Mouse (Mus musculus) layer of hippocampus, postnatal 25 days (tissue): Measurements from ENCODE around the gene Scarb1. TPM values are rescaled to one million over a fixed set of nuclear protein-coding genes. Genes with fewer than 3 reads are reported as not detected.

Experiments
- DNase-seq, 2 experiments: peaks; one replicate each; pipeline ENCODE4 v3.0.0; 2022; ENCODE audit warnings: mixed read lengths in 2 of 2, low spot score in 1 of 2; ENCODE audit errors: extremely low spot score in 1 of 2
- total RNA-seq, 2 experiments: library from RNA; stranded (reverse); gene quantifications; 2 replicates each; pipeline ENCODE4 v1.2.3; 2021

The Scarb1 gene
- total RNA-seq, 2 experiments from 2014 or later: 34.5 to 41.6 TPM

GRCm38 (mm10) chr5:125337012-125337411, 3.9 kb downstream of the Scarb1 start:
- no peak for DNase-seq

- no peak for DNase-seq
These were observed 7.9 kb downstream of the Scarb1 start for GRCm38 (mm10) chr5:125333009-125333408.

GRCm38 (mm10) chr5:125332333-125332732, 8.6 kb downstream of the Scarb1 start:
- no peak for DNase-seq

- DNase-seq: no peak
These were observed 9.1 kb downstream of the Scarb1 start for GRCm38 (mm10) chr5:125331811-125332210.

- no peak for DNase-seq
These were observed 9.8 kb downstream of the Scarb1 start for GRCm38 (mm10) chr5:125331094-125331493.

GRCm38 (mm10) chr5:125330656-125331055, 10.2 kb downstream of the Scarb1 start:
- DNase-seq: no peak

- no peak for DNase-seq
These were observed 10.7 kb downstream of the Scarb1 start for GRCm38 (mm10) chr5:125330191-125330590.

GRCm38 (mm10) chr5:125327596-125328385, 13.1 kb downstream of the Scarb1 start:
- no peak for DNase-seq

- DNase-seq: no peak
These were observed 14.5 kb downstream of the Scarb1 start for GRCm38 (mm10) chr5:125326351-125326750.

- DNase-seq: no peak
These were observed 15.0 kb downstream of the Scarb1 start for GRCm38 (mm10) chr5:125325931-125326330.

- no peak for DNase-seq
These were observed 15.6 kb downstream of the Scarb1 start for GRCm38 (mm10) chr5:125325285-125325684.

GRCm38 (mm10) chr5:125323939-125324480, 16.9 kb downstream of the Scarb1 start:
- DNase-seq: no peak

- DNase-seq: no peak
These were observed 17.8 kb downstream of the Scarb1 start for GRCm38 (mm10) chr5:125323128-125323527.

GRCm38 (mm10) chr5:125321836-125322235, 19.1 kb downstream of the Scarb1 start:
- no peak for DNase-seq

- DNase-seq: no peak
These were observed 21.7 kb downstream of the Scarb1 start for GRCm38 (mm10) chr5:125319057-125319800.

GRCm38 (mm10) chr5:125317953-125318352, 22.9 kb downstream of the Scarb1 start:
- no peak for DNase-seq

GRCm38 (mm10) chr5:125317296-125317695, 23.6 kb downstream of the Scarb1 start:
- DNase-seq: no peak

GRCm38 (mm10) chr5:125316771-125317170, 24.1 kb downstream of the Scarb1 start:
- DNase-seq: no peak

GRCm38 (mm10) chr5:125315110-125315509, 25.8 kb downstream of the Scarb1 start:
- no peak for DNase-seq

GRCm38 (mm10) chr5:125313991-125314390, 26.9 kb downstream of the Scarb1 start:
- no peak for DNase-seq

GRCm38 (mm10) chr5:125312970-125313597, 27.8 kb downstream of the Scarb1 start:
- no peak for DNase-seq
